Mouse (Mus musculus) Patski (cell line): Measurements from ENCODE around the gene Dnase1l1. TPM values are rescaled to one million over a fixed set of nuclear protein-coding genes. Genes with fewer than 3 reads are reported as not detected.

Experiments
- ATAC-seq: fragments of 100-300 bp; one replicate; pipeline ENCODE4 v1.8.0; 2021
- CTCF ChIA-PET: fragments of 350-600 bp; sonication (Branson Sonifier 250); formaldehyde crosslinking; loops from one replicate; lab custom pipeline; 2022; ENCODE audit warnings: inconsistent platforms; lab: Charles Lee
- POLR2A ChIA-PET: fragments of 350-600 bp; sonication (Branson Sonifier 250); formaldehyde crosslinking; loops from one replicate; lab custom pipeline; 2022; ENCODE audit warnings: antibody characterized with exemption, inconsistent platforms; lab: Charles Lee
- DNase-seq: peaks from one replicate; pipeline ENCODE4 v3.0.0-alpha.2; 2011; ENCODE audit warnings: low read depth, low spot score
- H3K27me3 ChIP-seq: fragments of 371-371 bp; one replicate; pipeline ENCODE4 v1.5.1; 2021
- CTCF ChIP-seq: fragments of 100-300 bp; IDR thresholded peaks from one replicate; pipeline ENCODE4 v1.5.1; 2021
- in situ Hi-C: fragments of 300-500 bp; cut with MboI; formaldehyde crosslinking; loops from 3 replicates; pipeline ENCODE4 v1.11.1; 2018; ENCODE audit warnings: low pct_unique_long_range_greater_than_20kb, mixed read lengths
- polyA plus RNA-seq: library from polyadenylated mRNA; unstranded; gene quantifications from one replicate; pipeline ENCODE4 v1.2.3, GENCODE M21; 2021

The Dnase1l1 gene
- polyA plus RNA-seq, 1 experiment from 2014 or later, result 42.2 TPM

- ATAC-seq, result peak; percentile 38
- TF ChIP-seq CTCF, result no peak
- in situ Hi-C loops, result loop anchor here (5.0 kb wide), 2 partner anchors 37 to 167 kb away; partner anchors contain the start of genes Dnase1l1 and Taz
- H3K27me3 ChIP-seq, result no peaks in the 10 kb centered on the region
- CTCF ChIA-PET, result no interaction called here
- no peak for DNase-seq
- POLR2A ChIA-PET, result interaction anchor here (0.7 to 2.1 kb wide), 3 partner anchors 24 to 123 kb away, joined by 3 to 10 read pairs (median 7); partner anchors contain the start of genes Rpl10 and Taz
These were observed 36.5 kb downstream of the Dnase1l1 start for GRCm38 (mm10) chrX:74245687-74246086.

GRCm38 (mm10) chrX:74245107-74245506 lies 37.0 kb downstream of the Dnase1l1 start:
- POLR2A ChIA-PET, result interaction anchor here (1.5 to 2.1 kb wide), 2 partner anchors 25 to 36 kb away, joined by 7 to 10 read pairs; partner anchors contain the start of genes Rpl10 and Taz
- ATAC-seq (no peak), DNase-seq (no peak)
- CTCF ChIA-PET, result no interaction called here
- no peak for TF ChIP-seq CTCF
- no peaks in the 10 kb centered on the region for H3K27me3 ChIP-seq
- in situ Hi-C loops, result loop anchor here (5.0 kb wide), 2 partner anchors 37 to 167 kb away; partner anchors contain the start of genes Dnase1l1 and Taz

- in situ Hi-C loops, result loop anchor here (5.0 kb wide), 2 partner anchors 38 to 168 kb away; partner anchors contain the start of genes Dnase1l1 and Taz
- H3K27me3 ChIP-seq, result no peaks in the 10 kb centered on the region
- TF ChIP-seq CTCF, result no peak
- ATAC-seq, result peak; percentile 9
- POLR2A ChIA-PET, result interaction anchor here (0.5 to 1.2 kb wide), 2 partner anchors 10 to 12 kb away, joined by 3 read pairs; no protein-coding TSS in a partner anchor
- CTCF ChIA-PET, result no interaction called here
- DNase-seq, result no peak
These were observed 37.5 kb downstream of the Dnase1l1 start for GRCm38 (mm10) chrX:74244614-74245083.

- DNase-seq, result no peak
These were observed 38.3 kb downstream of the Dnase1l1 start for GRCm38 (mm10) chrX:74243807-74244206.

GRCm38 (mm10) chrX:74243396-74243795 lies 38.7 kb downstream of the Dnase1l1 start:
- in situ Hi-C loops, result no loop called here
- H3K27me3 ChIP-seq, result no peaks in the 10 kb centered on the region
- DNase-seq (no peak), ATAC-seq (no peak)
- POLR2A ChIA-PET, result interaction anchor here (1.1 to 1.4 kb wide), 4 partner anchors 10 to 70 kb away, joined by 3 to 5 read pairs (median 4); partner anchors contain the start of genes Emd and Fam50a
- TF ChIP-seq CTCF, result no peak
- CTCF ChIA-PET, result no interaction called here

More at GRCm38 (mm10) chrX:74243807-74244206, 38.3 kb downstream of the Dnase1l1 start:
- no peak for TF ChIP-seq CTCF
- no peaks in the 10 kb centered on the region for H3K27me3 ChIP-seq
- POLR2A ChIA-PET, result interaction anchor here (0.5 to 1.4 kb wide), 4 partner anchors 9 to 70 kb away, joined by 3 to 4 read pairs (median 3); partner anchors contain the start of gene Fam50a
- in situ Hi-C loops, result no loop called here
- peak; percentile 22 for ATAC-seq
- CTCF ChIA-PET, result no interaction called here

- POLR2A ChIA-PET, result no interaction called here
These were observed 41.8 kb downstream of the Dnase1l1 start for GRCm38 (mm10) chrX:74240332-74240731.

GRCm38 (mm10) chrX:74233196-74233595 lies 48.9 kb downstream of the Dnase1l1 start:
- CTCF ChIA-PET, result interaction anchor here (0.6 kb wide), 1 partner anchor 212 kb away, joined by 3 read pairs; no protein-coding TSS in a partner anchor
- in situ Hi-C loops, result no loop called here

More at GRCm38 (mm10) chrX:74240332-74240731, 41.8 kb downstream of the Dnase1l1 start:
- no peak for TF ChIP-seq CTCF
- CTCF ChIA-PET, result no interaction called here
- no peaks in the 10 kb centered on the region for H3K27me3 ChIP-seq
- in situ Hi-C loops, result no loop called here
- no peak for DNase-seq
- ATAC-seq, result no peak

GRCm38 (mm10) chrX:74230038-74230437 lies 52.1 kb downstream of the Dnase1l1 start:
- no peak for TF ChIP-seq CTCF
- ATAC-seq (no peak), DNase-seq (no peak)
- POLR2A ChIA-PET, result no interaction called here
- no peaks in the 10 kb centered on the region for H3K27me3 ChIP-seq
- CTCF ChIA-PET, result no interaction called here
- in situ Hi-C loops, result no loop called here

More at GRCm38 (mm10) chrX:74233196-74233595, 48.9 kb downstream of the Dnase1l1 start:
- POLR2A ChIA-PET, result interaction anchor here (0.7 to 1.3 kb wide), 4 partner anchors 10 to 31 kb away, joined by 3 to 4 read pairs (median 4); no protein-coding TSS in a partner anchor
- DNase-seq (no peak), ATAC-seq (no peak)
- no peaks in the 10 kb centered on the region for H3K27me3 ChIP-seq
- no peak for TF ChIP-seq CTCF

Other genes starting within 250 kb of the Dnase1l1 start
- gene Opn1mw, start 154.9 kb downstream of the Dnase1l1 start, polyA plus RNA-seq, result 0.24 TPM
- 24.5 TPM for gene Mecp2, start 147.0 kb downstream of the Dnase1l1 start, polyA plus RNA-seq
- not detected for gene Tex28, start 114.5 kb downstream of the Dnase1l1 start, polyA plus RNA-seq
- gene Tktl1, start 105.1 kb downstream of the Dnase1l1 start, polyA plus RNA-seq, result 0.04 TPM
- gene Flna, start 32.5 kb downstream of the Dnase1l1 start, polyA plus RNA-seq, result 888 TPM
- gene Emd, start 27.6 kb downstream of the Dnase1l1 start, polyA plus RNA-seq, result 88.3 TPM
- 1,219 TPM for gene Rpl10, start 11.5 kb downstream of the Dnase1l1 start, polyA plus RNA-seq
- gene Taz, start 425 bp downstream of the Dnase1l1 start, polyA plus RNA-seq, result 76.5 TPM
- gene Atp6ap1, start 14.8 kb upstream of the Dnase1l1 start, polyA plus RNA-seq, result 260 TPM
- 383 TPM for gene Gdi1, start 22.7 kb upstream of the Dnase1l1 start, polyA plus RNA-seq
- gene Fam50a, start 30.7 kb upstream of the Dnase1l1 start, polyA plus RNA-seq, result 131 TPM
- gene Plxna3, start 46.7 kb upstream of the Dnase1l1 start, polyA plus RNA-seq, result 15.5 TPM
- 42.5 TPM for gene Lage3, start 71.3 kb upstream of the Dnase1l1 start, polyA plus RNA-seq
- gene Ubl4a, start 90.9 kb upstream of the Dnase1l1 start, polyA plus RNA-seq, result 31.4 TPM
- gene Slc10a3, start 91.0 kb upstream of the Dnase1l1 start, polyA plus RNA-seq, result 17.6 TPM
- gene Fam3a, start 110.9 kb upstream of the Dnase1l1 start, polyA plus RNA-seq, result 25.0 TPM
- gene Ikbkg, start 111.0 kb upstream of the Dnase1l1 start, polyA plus RNA-seq, result 33.9 TPM
- gene G6pdx, start 146.9 kb upstream of the Dnase1l1 start, polyA plus RNA-seq, result 64.5 TPM
- not detected for gene Gm6880, start 199.1 kb upstream of the Dnase1l1 start, polyA plus RNA-seq